Mouse (Mus musculus) C2C12 (cell line): Measurements from ENCODE around the gene Acvr1.

Experiments
- CTCF ChIP-seq: IDR thresholded peaks from one replicate; pipeline ENCODE4 v1.5.1; 2011; ENCODE audit not compliant: control insufficient read depth, insufficient read depth, insufficient read length
- MAX ChIP-seq: IDR thresholded peaks from one replicate; pipeline ENCODE4 v1.6.1; 2011; ENCODE audit warnings: mild to moderate bottlenecking, control low read depth
- MYOD1 ChIP-seq: IDR thresholded peaks from one replicate; pipeline ENCODE4 v1.6.1; 2011; ENCODE audit warnings: low read depth; ENCODE audit not compliant: control insufficient read depth, insufficient read length
- MYOG ChIP-seq: IDR thresholded peaks from one replicate; pipeline ENCODE4 v1.6.1; 2011; ENCODE audit not compliant: control insufficient read depth, insufficient read length; ENCODE audit errors: extremely low read depth

- TF ChIP-seq CTCF (no peak), MYOD1 (no peak), MAX (no peak), MYOG (no peak)
Measured at GRCm38 (mm10) chr2:58603379-58603778, 36.4 kb upstream of the Acvr1 start.
